Mouse (Mus musculus): ENCODE data around the gene Stmnd1. TPM values are rescaled to one million over a fixed set of nuclear protein-coding genes. Genes with fewer than 3 reads are reported as not detected.

Stmnd1 gene
- total RNA-seq, 1 experiment from 2014 or later, result not detected

GRCm38 (mm10) chr13:46346830-46347512 is 73.5 kb downstream of the Stmnd1 start:
- ATAC-seq (replicated peaks in 1 of 2; ENCODE audit: insufficient read depth in 1 of 2, low FRiP score in 2 of 2, low TSS enrichment in 1 of 2, low read depth in 1 of 2, poor library complexity in 2 of 2, severe bottlenecking in 2 of 2), result no peak

GRCm38 (mm10) chr13:46349664-46350063 is 76.1 kb downstream of the Stmnd1 start:
- ATAC-seq (replicated peaks in 1 of 2; ENCODE audit: insufficient read depth in 1 of 2, low FRiP score in 2 of 2, low TSS enrichment in 1 of 2, low read depth in 1 of 2, poor library complexity in 2 of 2, severe bottlenecking in 2 of 2), result no peak

Other genes with a start within 250 kb of the Stmnd1 start
- gene Rbm24, start 144.7 kb downstream of the Stmnd1 start, total RNA-seq (2017), result 0.65 TPM in 1 of 2 replicates, not detected in the other
- gene Cap2, start 228.1 kb downstream of the Stmnd1 start, total RNA-seq (2017), result 0.45 and 1.6 TPM in 2 replicates